Mouse (Mus musculus): ENCODE measurements at regions not wholly inside any gene's neighbourhood (a gene's known extent, or its start where the extent isn't known, plus 50 kb on each side); places are given as distances from the start of the nearest gene placed in this dataset.

DNA sequence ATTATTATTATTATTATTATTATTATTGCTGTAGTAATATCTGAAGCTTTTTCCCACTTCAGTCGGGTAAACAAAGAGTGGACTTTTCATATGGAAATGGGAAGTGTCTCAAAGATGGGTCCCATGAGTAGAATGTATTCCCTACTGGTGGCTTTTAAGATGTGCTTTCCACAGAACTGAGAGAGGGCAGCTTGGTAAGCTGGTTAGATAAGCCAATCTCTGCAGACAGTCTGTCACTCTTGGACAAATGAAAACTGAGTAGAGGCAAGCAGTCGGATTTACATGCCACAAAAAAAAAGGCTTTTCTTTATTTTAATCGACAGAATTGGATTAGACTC lies 363.7 kb downstream of the Btg1 start:
- H3K4me1 ChIP-seq (ENCODE audit: control insufficient read depth, insufficient read depth, low read length): no peaks in the 10 kb centered on the region
- no peaks in the 10 kb centered on the region for H3K36me3 ChIP-seq (ENCODE audit: control insufficient read depth, insufficient read depth, low read length, poor library complexity, severe bottlenecking)
- H3K9me3 ChIP-seq (replicated peaks; ENCODE audit: control insufficient read depth, insufficient read depth, low read length, poor library complexity, severe bottlenecking): no peaks in the 10 kb centered on the region
- TF ChIP-seq POLR2A (IDR thresholded peaks at IDR 0.05; ENCODE audit: insufficient read depth, low read length) (no peak), CTCF (IDR thresholded peaks at IDR 0.05; ENCODE audit: low read depth, low read length) (no peak), EP300 (IDR thresholded peaks at IDR 0.05; ENCODE audit: insufficient read depth, low read depth, low read length) (no peak)
- H3K27ac ChIP-seq (ENCODE audit: insufficient read depth, low read length): no peak overlapping the region
- H3K27me3 ChIP-seq (ENCODE audit: control insufficient read depth, insufficient read depth, low read length, poor library complexity, severe bottlenecking): no peaks in the 10 kb centered on the region
- H3K9ac ChIP-seq (ENCODE audit: low read depth, poor library complexity, severe bottlenecking): no peak overlapping the region
- H3K4me3 ChIP-seq (ENCODE audit: low read depth, low read length): no peak overlapping the region

DNA sequence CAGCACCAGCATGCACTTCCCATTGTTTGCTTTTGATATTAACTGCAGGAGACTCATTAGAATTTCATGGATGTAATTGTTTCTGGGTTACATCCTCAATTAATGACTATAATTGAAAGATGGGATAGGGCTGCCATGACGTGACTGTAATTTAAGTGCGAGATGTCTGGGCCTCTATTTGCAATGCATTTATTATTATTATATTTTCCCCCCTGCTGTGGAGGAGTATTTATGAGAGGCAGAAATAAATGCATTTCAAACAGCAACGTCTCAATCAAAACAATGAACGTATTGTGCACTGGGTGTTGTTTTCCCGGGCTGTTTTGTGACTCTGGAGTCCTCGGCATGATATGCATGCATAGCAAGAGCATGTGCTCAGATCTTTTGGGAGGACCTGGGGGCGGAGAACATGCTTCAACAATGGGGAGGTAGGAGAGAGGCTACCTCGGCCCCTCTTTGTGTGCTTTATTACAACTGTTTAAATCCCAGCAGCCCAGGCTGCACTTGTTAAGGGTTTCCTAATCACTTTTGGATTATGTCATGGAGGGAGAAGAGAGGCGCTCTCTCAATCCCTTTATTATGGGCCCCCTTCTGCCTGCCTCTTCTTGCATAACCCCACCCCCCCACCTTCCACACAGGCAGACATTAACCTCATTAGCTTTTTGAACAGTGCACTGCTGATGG lies 364.2 kb downstream of the Btg1 start:
- TF ChIP-seq POLR2A (IDR thresholded peaks at IDR 0.05; ENCODE audit: insufficient read depth, low read length) (no peak), EP300 (IDR thresholded peaks at IDR 0.05; ENCODE audit: insufficient read depth, low read depth, low read length) (no peak), CTCF (IDR thresholded peaks at IDR 0.05; ENCODE audit: low read depth, low read length) (no peak)

DNA sequence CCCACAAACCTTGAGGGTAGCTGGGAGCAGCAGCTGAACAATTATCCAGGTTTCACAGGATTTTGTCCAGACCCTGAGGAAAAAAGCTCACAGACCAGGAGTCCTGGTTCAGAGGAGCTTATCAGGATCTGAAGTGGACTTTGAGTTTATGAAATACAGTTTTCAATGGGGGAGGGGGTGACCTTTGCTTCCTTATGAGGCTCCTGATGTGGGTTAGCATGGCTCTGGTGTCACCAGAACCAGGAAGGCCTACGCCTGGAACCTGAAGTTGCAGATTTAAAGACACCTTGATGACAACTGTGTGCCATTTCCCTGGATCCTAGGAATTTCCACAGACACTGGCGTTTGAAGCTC lies 364.7 kb downstream of the Btg1 start:
- TF ChIP-seq EP300 (IDR thresholded peaks at IDR 0.05; ENCODE audit: insufficient read depth, low read depth, low read length) (no peak), CTCF (IDR thresholded peaks at IDR 0.05; ENCODE audit: low read depth, low read length) (no peak), POLR2A (IDR thresholded peaks at IDR 0.05; ENCODE audit: insufficient read depth, low read length) (no peak)
- Histone ChIP-seq H3K9me3 (replicated peaks; ENCODE audit: control insufficient read depth, insufficient read depth, low read length, poor library complexity, severe bottlenecking) (no peaks in the 10 kb centered on the region), H3K36me3 (ENCODE audit: control insufficient read depth, insufficient read depth, low read length, poor library complexity, severe bottlenecking) (no peaks in the 10 kb centered on the region), H3K27ac (ENCODE audit: insufficient read depth, low read length) (no peak overlapping the region), H3K27me3 (ENCODE audit: control insufficient read depth, insufficient read depth, low read length, poor library complexity, severe bottlenecking) (no peaks in the 10 kb centered on the region), H3K4me1 (ENCODE audit: control insufficient read depth, insufficient read depth, low read length) (no peaks in the 10 kb centered on the region), H3K4me3 (ENCODE audit: low read depth, low read length) (no peak overlapping the region), H3K9ac (ENCODE audit: low read depth, poor library complexity, severe bottlenecking) (no peak overlapping the region)

More for the DNA sequence above, 364.2 kb downstream of the Btg1 start:
- Histone ChIP-seq H3K27ac (ENCODE audit: insufficient read depth, low read length) (no peak overlapping the region), H3K27me3 (ENCODE audit: control insufficient read depth, insufficient read depth, low read length, poor library complexity, severe bottlenecking) (no peaks in the 10 kb centered on the region), H3K4me3 (ENCODE audit: low read depth, low read length) (no peak overlapping the region), H3K9me3 (replicated peaks; ENCODE audit: control insufficient read depth, insufficient read depth, low read length, poor library complexity, severe bottlenecking) (no peaks in the 10 kb centered on the region), H3K9ac (ENCODE audit: low read depth, poor library complexity, severe bottlenecking) (no peak overlapping the region), H3K4me1 (ENCODE audit: control insufficient read depth, insufficient read depth, low read length) (no peaks in the 10 kb centered on the region), H3K36me3 (ENCODE audit: control insufficient read depth, insufficient read depth, low read length, poor library complexity, severe bottlenecking) (no peaks in the 10 kb centered on the region)

DNA sequence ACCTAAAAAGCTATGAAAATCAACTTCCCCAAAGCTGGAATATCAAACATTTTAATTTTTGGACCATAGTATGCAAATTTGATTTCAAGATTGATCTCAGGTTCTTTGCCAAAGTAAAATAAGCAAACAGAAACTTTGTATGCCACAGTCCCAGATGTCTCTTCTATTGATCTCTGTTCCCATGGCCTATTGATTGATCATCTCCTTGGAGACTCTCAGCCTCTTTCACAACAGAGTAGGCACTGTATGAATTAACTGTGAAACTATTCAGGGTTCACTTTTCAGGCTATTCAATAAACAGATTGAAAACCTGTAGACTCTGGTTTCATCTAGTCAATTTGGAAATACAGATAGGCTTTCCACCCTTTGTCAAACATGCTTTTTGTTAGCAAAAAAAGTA lies 384.1 kb downstream of the Btg1 start:
- TF ChIP-seq CTCF (IDR thresholded peaks at IDR 0.05; ENCODE audit: low read depth, low read length) (no peak), POLR2A (IDR thresholded peaks at IDR 0.05; ENCODE audit: insufficient read depth, low read length) (no peak), EP300 (IDR thresholded peaks at IDR 0.05; ENCODE audit: insufficient read depth, low read depth, low read length) (no peak)
- no peaks in the 10 kb centered on the region for H3K36me3 ChIP-seq (ENCODE audit: control insufficient read depth, insufficient read depth, low read length, poor library complexity, severe bottlenecking)
- H3K27me3 ChIP-seq (ENCODE audit: control insufficient read depth, insufficient read depth, low read length, poor library complexity, severe bottlenecking): no peaks in the 10 kb centered on the region
- no peaks in the 10 kb centered on the region for H3K4me1 ChIP-seq (ENCODE audit: control insufficient read depth, insufficient read depth, low read length)
- H3K9ac ChIP-seq (ENCODE audit: low read depth, poor library complexity, severe bottlenecking): no peak overlapping the region
- no peak overlapping the region for H3K27ac ChIP-seq (ENCODE audit: insufficient read depth, low read length)
- no peak overlapping the region for H3K4me3 ChIP-seq (ENCODE audit: low read depth, low read length)
- no peaks in the 10 kb centered on the region for H3K9me3 ChIP-seq (replicated peaks; ENCODE audit: control insufficient read depth, insufficient read depth, low read length, poor library complexity, severe bottlenecking)

DNA sequence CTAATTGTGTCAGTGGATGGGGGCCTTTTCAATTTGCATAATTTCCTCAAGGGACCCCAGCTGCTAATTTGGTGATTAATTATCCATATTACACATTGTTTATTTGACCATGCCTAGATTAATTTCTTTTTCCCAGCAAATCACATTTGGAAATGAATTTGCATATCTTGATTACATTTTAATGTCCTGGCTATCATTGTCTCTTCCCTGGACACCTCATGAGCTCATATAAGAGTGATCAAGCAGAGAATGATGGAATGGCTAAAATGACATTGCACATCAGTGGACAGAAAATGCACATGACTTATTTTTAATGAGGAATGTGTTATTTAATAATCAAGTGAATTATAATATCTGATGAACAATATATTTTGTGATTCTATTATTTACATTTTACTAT lies 392.1 kb downstream of the Btg1 start:
- Histone ChIP-seq H3K36me3 (ENCODE audit: control insufficient read depth, insufficient read depth, low read length, poor library complexity, severe bottlenecking) (no peaks in the 10 kb centered on the region), H3K4me1 (ENCODE audit: control insufficient read depth, insufficient read depth, low read length) (no peaks in the 10 kb centered on the region), H3K4me3 (ENCODE audit: low read depth, low read length) (no peak overlapping the region), H3K27me3 (ENCODE audit: control insufficient read depth, insufficient read depth, low read length, poor library complexity, severe bottlenecking) (no peaks in the 10 kb centered on the region), H3K27ac (ENCODE audit: insufficient read depth, low read length) (no peak overlapping the region), H3K9me3 (replicated peaks; ENCODE audit: control insufficient read depth, insufficient read depth, low read length, poor library complexity, severe bottlenecking) (no peaks in the 10 kb centered on the region), H3K9ac (ENCODE audit: low read depth, poor library complexity, severe bottlenecking) (no peak overlapping the region)
- no peak for TF ChIP-seq POLR2A (IDR thresholded peaks at IDR 0.05; ENCODE audit: insufficient read depth, low read length)
- TF ChIP-seq EP300 (IDR thresholded peaks at IDR 0.05; ENCODE audit: insufficient read depth, low read depth, low read length): no peak
- TF ChIP-seq CTCF (IDR thresholded peaks at IDR 0.05; ENCODE audit: low read depth, low read length): no peak

DNA sequence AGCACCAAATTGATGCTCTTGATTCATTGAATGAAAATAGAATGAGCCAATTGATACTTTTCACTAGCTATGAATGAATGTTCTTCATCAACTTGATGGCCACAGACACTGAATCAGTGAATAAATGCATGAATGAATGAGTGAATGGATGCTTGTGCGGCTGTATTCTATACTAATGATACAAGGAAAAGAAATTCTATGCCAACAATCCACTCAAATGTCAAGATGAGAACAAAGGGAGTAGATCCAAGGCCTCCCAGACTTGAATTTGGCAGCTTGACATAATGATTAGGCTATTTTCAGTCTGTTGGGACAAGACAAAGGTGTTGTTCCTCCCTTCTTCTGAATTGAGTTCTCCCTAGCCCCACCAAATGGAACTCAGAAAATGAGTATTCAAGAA lies 393.1 kb downstream of the Btg1 start:
- no peaks in the 10 kb centered on the region for H3K9me3 ChIP-seq (replicated peaks; ENCODE audit: control insufficient read depth, insufficient read depth, low read length, poor library complexity, severe bottlenecking)
- TF ChIP-seq EP300 (IDR thresholded peaks at IDR 0.05; ENCODE audit: insufficient read depth, low read depth, low read length) (no peak), CTCF (IDR thresholded peaks at IDR 0.05; ENCODE audit: low read depth, low read length) (no peak), POLR2A (IDR thresholded peaks at IDR 0.05; ENCODE audit: insufficient read depth, low read length) (no peak)
- no peaks in the 10 kb centered on the region for H3K36me3 ChIP-seq (ENCODE audit: control insufficient read depth, insufficient read depth, low read length, poor library complexity, severe bottlenecking)
- no peak overlapping the region for H3K27ac ChIP-seq (ENCODE audit: insufficient read depth, low read length)
- H3K27me3 ChIP-seq (ENCODE audit: control insufficient read depth, insufficient read depth, low read length, poor library complexity, severe bottlenecking): peaks cover 1% of the 10 kb centered on the region; the same call in 1 of the 2 replicates
- H3K4me1 ChIP-seq (ENCODE audit: control insufficient read depth, insufficient read depth, low read length): no peaks in the 10 kb centered on the region
- no peak overlapping the region for H3K9ac ChIP-seq (ENCODE audit: low read depth, poor library complexity, severe bottlenecking)
- no peak overlapping the region for H3K4me3 ChIP-seq (ENCODE audit: low read depth, low read length)
